Mouse (Mus musculus): ENCODE results near the gene Arhgap27. TPM values are rescaled to one million over a fixed set of nuclear protein-coding genes. Genes with fewer than 3 reads are reported as not detected.
A peak's percentile ranks its signal among the peaks of the same experiment; 100 is the strongest.

The Arhgap27 gene
- total and polyA plus RNA-seq, 3 experiments: 6.3 to 15.0 TPM; not detected in 1

- DNase-seq (ENCODE audit: low read depth, low spot score): peak; percentile 48
These were observed 32.7 kb downstream of the Arhgap27 start for GRCm38 (mm10) chr11:103330651-103331319.

GRCm38 (mm10) chr11:103326950-103327349 is 36.5 kb downstream of the Arhgap27 start:
- H3K36me3 ChIP-seq (ENCODE audit: control insufficient read depth in 1 of 2, insufficient read depth in 2 of 2, low read length in 2 of 2): no peaks in the 10 kb centered on the region
- no peaks in the 10 kb centered on the region for H3K4me1 ChIP-seq (ENCODE audit: control insufficient read depth in 1 of 2, insufficient read depth in 2 of 2, low read length in 2 of 2)
- H3K9ac ChIP-seq (ENCODE audit: control insufficient read depth, low read depth, low read length, poor library complexity, severe bottlenecking): no peak overlapping the region
- H3K79me2 ChIP-seq (ENCODE audit: control insufficient read depth, insufficient read depth, low read length, poor library complexity): no peaks in the 10 kb centered on the region
- H3K27ac ChIP-seq (ENCODE audit: control insufficient read depth, low read depth, low read length): no peak overlapping the region
- no peak for TF ChIP-seq JUND (IDR thresholded peaks at IDR 0.05; ENCODE audit: low read depth, low read length)
- no peak for TF ChIP-seq MXI1 (IDR thresholded peaks at IDR 0.05; ENCODE audit: low read depth, low read length)
- no peak for TF ChIP-seq USF2 (IDR thresholded peaks at IDR 0.05; ENCODE audit: borderline replicate concordance in 1 of 2, insufficient read depth in 1 of 2, low read depth in 1 of 2, low read length in 2 of 2)
- TF ChIP-seq ETS1 (IDR thresholded peaks at IDR 0.05; ENCODE audit: low read depth, low read length): no peak
- TF ChIP-seq SMC3 (IDR thresholded peaks at IDR 0.05; ENCODE audit: low read depth, low read length): peak; percentile 92
- TF ChIP-seq E2F4 (IDR thresholded peaks at IDR 0.05; ENCODE audit: borderline replicate concordance, low read depth, low read length): no peak
- TF ChIP-seq HCFC1 (IDR thresholded peaks at IDR 0.05; ENCODE audit: low read depth, low read length): 0 out of 2 replicates have a peak, but pooled peaks have one; percentile 46
- TF ChIP-seq ZC3H11A (IDR thresholded peaks at IDR 0.05; ENCODE audit: low read depth, low read length): peak; percentile 76
- peak; percentile 77 for TF ChIP-seq RAD21 (IDR thresholded peaks at IDR 0.05; ENCODE audit: low read depth, low read length)
- TF ChIP-seq ZNF384 (IDR thresholded peaks at IDR 0.05; ENCODE audit: low read depth, low read length): no peak
- no peak for TF ChIP-seq ZMIZ1 (IDR thresholded peaks at IDR 0.05; ENCODE audit: low read depth, low read length)
- TF ChIP-seq ELF1 (IDR thresholded peaks at IDR 0.05; ENCODE audit: low read depth, low read length): peak; percentile 65
- TF ChIP-seq CTCF (IDR thresholded peaks at IDR 0.05 in 2 of 3, conservative IDR thresholded peaks at IDR 0.05 in 1 of 3; ENCODE audit: control insufficient read depth in 1 of 3, insufficient read depth in 1 of 3, low read depth in 2 of 3, low read length in 3 of 3, poor library complexity in 1 of 3, severe bottlenecking in 1 of 3): peak; percentile 85 to 96 (median 95)
- no peak for TF ChIP-seq TCF12 (IDR thresholded peaks at IDR 0.05; ENCODE audit: low read depth, low read length)
- TF ChIP-seq ZKSCAN1 (IDR thresholded peaks at IDR 0.05; ENCODE audit: low read depth, low read length): no peak
- no peak for TF ChIP-seq TBP (IDR thresholded peaks at IDR 0.05; ENCODE audit: low read depth, low read length)
- no peak for TF ChIP-seq BHLHE40 (IDR thresholded peaks at IDR 0.05; ENCODE audit: borderline replicate concordance, low read depth, low read length)
- peak; percentile 84 for DNase-seq (ENCODE audit: low read depth, low spot score)
- H3K4me3 ChIP-seq (ENCODE audit: control insufficient read depth in 1 of 2, insufficient read depth in 1 of 2, low read depth in 2 of 2, low read length in 2 of 2): no peak overlapping the region
- no peaks in the 10 kb centered on the region for H3K27me3 ChIP-seq (ENCODE audit: control insufficient read depth in 1 of 2, insufficient read depth in 2 of 2, low read length in 2 of 2)
- no peaks in the 10 kb centered on the region for H3K9me3 ChIP-seq (replicated peaks; ENCODE audit: insufficient read depth, low read length)

More at GRCm38 (mm10) chr11:103330651-103331319, 32.7 kb downstream of the Arhgap27 start:
- Histone ChIP-seq H3K36me3 (ENCODE audit: control insufficient read depth in 1 of 2, insufficient read depth in 2 of 2, low read length in 2 of 2) (no peaks in the 10 kb centered on the region), H3K9ac (ENCODE audit: control insufficient read depth, low read depth, low read length, poor library complexity, severe bottlenecking) (no peak overlapping the region), H3K9me3 (replicated peaks; ENCODE audit: insufficient read depth, low read length) (no peaks in the 10 kb centered on the region), H3K4me3 (ENCODE audit: control insufficient read depth in 1 of 2, insufficient read depth in 1 of 2, low read depth in 2 of 2, low read length in 2 of 2) (no peak overlapping the region), H3K79me2 (ENCODE audit: control insufficient read depth, insufficient read depth, low read length, poor library complexity) (no peaks in the 10 kb centered on the region), H3K27me3 (ENCODE audit: control insufficient read depth in 1 of 2, insufficient read depth in 2 of 2, low read length in 2 of 2) (no peaks in the 10 kb centered on the region), H3K4me1 (ENCODE audit: control insufficient read depth in 1 of 2, insufficient read depth in 2 of 2, low read length in 2 of 2) (no peaks in the 10 kb centered on the region), H3K27ac (ENCODE audit: control insufficient read depth, low read depth, low read length) (no peak overlapping the region)
- no peak for TF ChIP-seq UBTF (IDR thresholded peaks at IDR 0.05; ENCODE audit: borderline replicate concordance, insufficient read depth, low read depth, low read length)
- no peak for TF ChIP-seq USF1 (IDR thresholded peaks at IDR 0.05; ENCODE audit: low read depth, low read length)
- TF ChIP-seq HCFC1 (IDR thresholded peaks at IDR 0.05; ENCODE audit: low read depth, low read length): no peak
- peak; percentile 56 for TF ChIP-seq RAD21 (IDR thresholded peaks at IDR 0.05; ENCODE audit: low read depth, low read length)
- TF ChIP-seq KAT2A (conservative IDR thresholded peaks at IDR 0.05; ENCODE audit: low read depth, low read length): no peak
- no peak for TF ChIP-seq USF2 (IDR thresholded peaks at IDR 0.05; ENCODE audit: borderline replicate concordance in 1 of 2, insufficient read depth in 1 of 2, low read depth in 1 of 2, low read length in 2 of 2)
- TF ChIP-seq MAX (IDR thresholded peaks at IDR 0.05; ENCODE audit: low read length): no peak
- TF ChIP-seq TCF12 (IDR thresholded peaks at IDR 0.05; ENCODE audit: low read depth, low read length): no peak
- no peak for TF ChIP-seq POLR2AphosphoS2 (IDR thresholded peaks at IDR 0.05; ENCODE audit: low read length)
- no peak for TF ChIP-seq CHD2 (IDR thresholded peaks at IDR 0.05; ENCODE audit: low read length)
- no peak for TF ChIP-seq GATA1 (IDR thresholded peaks at IDR 0.05; ENCODE audit: low read depth, low read length)
- TF ChIP-seq CTCF (IDR thresholded peaks at IDR 0.05 in 2 of 3, conservative IDR thresholded peaks at IDR 0.05 in 1 of 3; ENCODE audit: control insufficient read depth in 1 of 3, insufficient read depth in 1 of 3, low read depth in 2 of 3, low read length in 3 of 3, poor library complexity in 1 of 3, severe bottlenecking in 1 of 3): peak; percentile 5 to 66 (median 31); a peak in 4 of 6 replicates
- no peak for TF ChIP-seq BHLHE40 (IDR thresholded peaks at IDR 0.05; ENCODE audit: borderline replicate concordance, low read depth, low read length)
- TF ChIP-seq SMC3 (IDR thresholded peaks at IDR 0.05; ENCODE audit: low read depth, low read length): peak; percentile 55
- no peak for TF ChIP-seq CHD1 (IDR thresholded peaks at IDR 0.05; ENCODE audit: low read depth, low read length)

All from MEL (cell line).